Mouse (Mus musculus) ES-CJ7 (cell line): ENCODE results near the gene Chmp4b.

ENCODE experiments used
- DNase-seq: peaks from one replicate; pipeline ENCODE4 v3.0.0; 2011; ENCODE audit warnings: low read depth, low spot score

Chmp4b gene

GRCm38 (mm10) chr2:154651363-154651762, at the start of gene Chmp4b:
TSS of gene Chmp4b (plus strand) at chr2:154651705.
- no peak for DNase-seq

- DNase-seq: no peak
These were observed 48.4 kb upstream of the Chmp4b start for GRCm38 (mm10) chr2:154603007-154603637.

GRCm38 (mm10) chr2:154603638-154604153, 47.8 kb upstream of the Chmp4b start, which contains the start of gene Pxmp4:
TSS of gene Pxmp4 (minus strand) at chr2:154603708.
- peak; percentile 99 for DNase-seq

- DNase-seq: no peak
These were observed 47.3 kb upstream of the Chmp4b start for GRCm38 (mm10) chr2:154604156-154604555.

- no peak for DNase-seq
These were observed 44.5 kb upstream of the Chmp4b start for GRCm38 (mm10) chr2:154606965-154607364.

GRCm38 (mm10) chr2:154609050-154609767, 42.3 kb upstream of the Chmp4b start:
- no peak for DNase-seq

GRCm38 (mm10) chr2:154613118-154614115, 38.1 kb upstream of the Chmp4b start, which contains the start of the genes Zfp341 and 4930519P11Rik:
TSS of gene Zfp341 (plus strand) at chr2:154613297.
TSS of gene 4930519P11Rik (minus strand) at chr2:154613437.
- DNase-seq: peak; percentile 90

- DNase-seq: no peak
These were observed 36.5 kb upstream of the Chmp4b start for GRCm38 (mm10) chr2:154614841-154615576.

- no peak for DNase-seq
These were observed 35.8 kb upstream of the Chmp4b start for GRCm38 (mm10) chr2:154615674-154616073.

- DNase-seq: no peak
These were observed 34.4 kb upstream of the Chmp4b start for GRCm38 (mm10) chr2:154617061-154617460.

GRCm38 (mm10) chr2:154621684-154622083, 29.8 kb upstream of the Chmp4b start:
- no peak for DNase-seq

- DNase-seq: no peak
These were observed 27.4 kb upstream of the Chmp4b start for GRCm38 (mm10) chr2:154624137-154624536.

GRCm38 (mm10) chr2:154630531-154630930, 21.0 kb upstream of the Chmp4b start:
- DNase-seq: no peak

- no peak for DNase-seq
These were observed 19.2 kb upstream of the Chmp4b start for GRCm38 (mm10) chr2:154632203-154632780.

GRCm38 (mm10) chr2:154633039-154633742, 18.3 kb upstream of the Chmp4b start:
- no peak for DNase-seq

GRCm38 (mm10) chr2:154633876-154634644, 17.4 kb upstream of the Chmp4b start:
- no peak for DNase-seq

- no peak for DNase-seq
These were observed 15.7 kb upstream of the Chmp4b start for GRCm38 (mm10) chr2:154635826-154636225.

GRCm38 (mm10) chr2:154638521-154638920, 13.0 kb upstream of the Chmp4b start:
- peak; percentile 48 for DNase-seq

- DNase-seq: no peak
These were observed 12.4 kb upstream of the Chmp4b start for GRCm38 (mm10) chr2:154639115-154639514.
